ENCODE assay signal across 31 mouse cellular contexts in genomic region chr3:107507966-107508365, GRCm38 (mm10). TPM values are rescaled to one million over a fixed set of nuclear protein-coding genes. Genes with fewer than 3 reads are reported as not detected.
DNase-seq lines count a peak whose midpoint lies in the region; ATAC-seq and TF ChIP-seq lines count a peak whose summit lies in the region.
"Had no signal": no experiment of that assay in that cellular context is flagged by ENCODE, and none has a peak within 500 bp of the region (broad histone marks: within the 10 kb centered on the region; RNA-seq: fewer than 3 reads in every experiment).

No protein-coding gene starts in this region.

- WGBS in embryonic facial prominence, embryonic 11.5 days = 46% methylated on average over 9 of the region's 9 CpGs
- 50% methylated on average over 9 of the region's 9 CpGs for WGBS in limb, embryonic 10.5 days
- 88% methylated on average over 9 of the region's 9 CpGs for WGBS in midbrain, postnatal 0 days

- no peak overlapping the region for H3K9ac ChIP-seq in embryonic facial prominence, embryonic 11.5 days (replicated peaks; ENCODE audit: low read length)
- H3K9ac ChIP-seq in midbrain, postnatal 0 days (replicated peaks; ENCODE audit: low read length, poor library complexity, severe bottlenecking) = no peak overlapping the region
- H3K9ac ChIP-seq: forebrain, embryonic 12.5 days; forebrain, embryonic 15.5 days; heart, embryonic 13.5 days; hindbrain, embryonic 12.5 days; hindbrain, embryonic 15.5 days had no signal

- no peak for ATAC-seq in embryonic facial prominence, embryonic 11.5 days (replicated peaks; ENCODE audit: insufficient number of reproducible peaks, low FRiP score, low TSS enrichment, low read depth)
- ATAC-seq in cerebellum, adult (ENCODE audit: insufficient number of reproducible peaks, low FRiP score, low TSS enrichment) = no peak
- ATAC-seq in midbrain, postnatal 0 days (ENCODE audit: low FRiP score) = no peak
- ATAC-seq: CD4-positive, CD25-positive, alpha-beta regulatory T cell, adult 4 months; forebrain, embryonic 15.5 days; intestine, postnatal 0 days had no signal

- no peaks in the 10 kb centered on the region for H3K9me3 ChIP-seq in embryonic facial prominence, embryonic 11.5 days (replicated peaks; ENCODE audit: control insufficient read depth, low read length)
- no peaks in the 10 kb centered on the region for H3K9me3 ChIP-seq in limb, embryonic 10.5 days (replicated peaks)
- H3K9me3 ChIP-seq in midbrain, postnatal 0 days (ENCODE audit: low read length) = no peaks in the 10 kb centered on the region
- H3K9me3 ChIP-seq: forebrain, embryonic 12.5 days; forebrain, embryonic 15.5 days; heart, embryonic 10.5 days; heart, embryonic 13.5 days; hindbrain, embryonic 12.5 days; hindbrain, embryonic 15.5 days had no signal

- TF ChIP-seq POLR2A in cortical plate, adult 2 months (IDR thresholded peaks at IDR 0.05; ENCODE audit: extremely low read depth, insufficient read depth, low read length) = no peak

- no peak for TF ChIP-seq CTCF in cortical plate, adult 2 months (IDR thresholded peaks at IDR 0.05; ENCODE audit: extremely low read depth, insufficient read depth, low read length)
- no peak for TF ChIP-seq CTCF in midbrain, postnatal 0 days (IDR thresholded peaks at IDR 0.05)

- peak overlapping the region; percentile 44; the same call in 1 of the 2 replicates for H3K27ac ChIP-seq in cortical plate, adult 2 months (ENCODE audit: insufficient read depth, low read length)
- no peak overlapping the region for H3K27ac ChIP-seq in embryonic facial prominence, embryonic 11.5 days (replicated peaks; ENCODE audit: low read depth, low read length)
- H3K27ac ChIP-seq in limb, embryonic 10.5 days = no peak overlapping the region
- H3K27ac ChIP-seq in midbrain, postnatal 0 days (ENCODE audit: low read depth, low read length) = no peak overlapping the region
- H3K27ac ChIP-seq: forebrain, embryonic 12.5 days; heart, adult 2 months; heart, embryonic 10.5 days; heart, embryonic 13.5 days; hindbrain, embryonic 12.5 days; hindbrain, embryonic 15.5 days had no signal

- H3K36me3 ChIP-seq in embryonic facial prominence, embryonic 11.5 days (replicated peaks; ENCODE audit: control insufficient read depth, insufficient read depth, low read depth, low read length) = no peaks in the 10 kb centered on the region
- H3K36me3 ChIP-seq in limb, embryonic 10.5 days = no peaks in the 10 kb centered on the region
- no peaks in the 10 kb centered on the region for H3K36me3 ChIP-seq in midbrain, postnatal 0 days (ENCODE audit: insufficient read depth, low read length)
- H3K36me3 ChIP-seq: forebrain, embryonic 12.5 days; forebrain, embryonic 15.5 days; heart, embryonic 10.5 days; heart, embryonic 13.5 days; hindbrain, embryonic 12.5 days; hindbrain, embryonic 15.5 days had no signal

- peak; percentile 33 for DNase-seq in embryo, embryonic 10.5 days (ENCODE audit: low spot score)
- peak; percentile 57 for DNase-seq in embryonic facial prominence, embryonic 11.5 days (ENCODE audit: low spot score)
- peak; percentile 49 for DNase-seq in limb, embryonic 10.5 days (ENCODE audit: low spot score)
- no peak for DNase-seq in cerebellum, adult 9-10 months
- DNase-seq in c-Kit-positive CD71-positive TER-119-positive erythroid progenitor cells, embryonic 14.5 days (ENCODE audit: low spot score) = no peak
- no peak for DNase-seq in midbrain, postnatal 0 days (ENCODE audit: low spot score)
- DNase-seq: adrenal gland, adult 2 months; adrenal gland, postnatal 25 days; gastrocnemius, postnatal 10 days; gastrocnemius, postnatal 36 days; heart, adult 2 months; heart, postnatal 14 days had no signal

- H3K4me1 ChIP-seq in cortical plate, adult 2 months (ENCODE audit: control insufficient read depth, insufficient read depth, low read length) = peaks cover 22% of the 10 kb centered on the region
- H3K4me1 ChIP-seq in embryonic facial prominence, embryonic 11.5 days (ENCODE audit: control insufficient read depth, insufficient read depth, low read length) = no peaks in the 10 kb centered on the region
- H3K4me1 ChIP-seq in limb, embryonic 10.5 days = peaks cover 36% of the 10 kb centered on the region
- H3K4me1 ChIP-seq in midbrain, postnatal 0 days (ENCODE audit: insufficient read depth, low read length) = peaks cover 6% of the 10 kb centered on the region; the same call in 1 of the 2 replicates

- no peaks in the 10 kb centered on the region for H3K27me3 ChIP-seq in embryonic facial prominence, embryonic 11.5 days (ENCODE audit: control insufficient read depth, insufficient read depth, low read length)
- no peaks in the 10 kb centered on the region for H3K27me3 ChIP-seq in limb, embryonic 10.5 days (ENCODE audit: low read depth, poor library complexity, severe bottlenecking)
- H3K27me3 ChIP-seq in midbrain, postnatal 0 days (ENCODE audit: insufficient read depth, low read length) = no peaks in the 10 kb centered on the region
- H3K27me3 ChIP-seq: forebrain, embryonic 12.5 days; forebrain, embryonic 15.5 days; heart, embryonic 13.5 days; hindbrain, embryonic 15.5 days had no signal

- no peak overlapping the region for H3K4me3 ChIP-seq in cortical plate, adult 2 months (ENCODE audit: insufficient read depth, low read length)
- no peak overlapping the region for H3K4me3 ChIP-seq in embryonic facial prominence, embryonic 11.5 days (ENCODE audit: low read depth, low read length)
- H3K4me3 ChIP-seq in limb, embryonic 10.5 days = no peak overlapping the region
- H3K4me3 ChIP-seq in midbrain, postnatal 0 days (ENCODE audit: low read depth, low read length) = no peak overlapping the region
- H3K4me3 ChIP-seq: forebrain, embryonic 12.5 days; forebrain, embryonic 15.5 days; heart, adult 2 months; heart, embryonic 10.5 days; heart, embryonic 13.5 days; hindbrain, embryonic 12.5 days; hindbrain, embryonic 15.5 days had no signal

- no peak overlapping the region for H3K4me2 ChIP-seq in embryonic facial prominence, embryonic 11.5 days (ENCODE audit: low read depth, low read length)
- no peak overlapping the region for H3K4me2 ChIP-seq in midbrain, postnatal 0 days (ENCODE audit: low read depth, low read length, poor library complexity, severe bottlenecking)
- H3K4me2 ChIP-seq: forebrain, embryonic 12.5 days; forebrain, embryonic 15.5 days; heart, embryonic 13.5 days; hindbrain, embryonic 12.5 days; hindbrain, embryonic 15.5 days had no signal

RNA-seq across cellular contexts. Expression of gene Slc6a17, which starts 9.9 kb away (rescaled TPM):
- polyA plus RNA-seq in cortical plate, adult 2 months (2012; rRNA removed) = 238 and 251 TPM in 2 replicates
- 2.9 and 5.8 TPM in 2 replicates for polyA plus RNA-seq in embryonic facial prominence, embryonic 11.5 days (2014; fragmentation: Nextera tagmentation; extraction: Ambion mirVana)
- polyA plus RNA-seq in limb, embryonic 10.5 days (2016; fragmentation: Nextera tagmentation; extraction: Ambion mirVana) = 6.0 and 6.3 TPM in 2 replicates
- 52.0 and 60.0 TPM in 2 replicates for total RNA-seq in midbrain, postnatal 0 days (2014; rRNA removed)
- 17.5 and 22.2 TPM in 2 replicates for polyA plus RNA-seq in midbrain, postnatal 0 days (2015; fragmentation: Nextera tagmentation; extraction: Ambion mirVana)
- total RNA-seq: granulocyte monocyte progenitor cell, adult 5-6 weeks had no signal
- polyA plus RNA-seq: CD4-positive, CD25-positive, alpha-beta regulatory T cell, adult 4 months had no signal

RNA-seq across cellular contexts. Expression of gene Ubl4b, which starts 46.9 kb away (rescaled TPM):
- 0.08 TPM in 1 of 2 replicates, not detected in the other for polyA plus RNA-seq in cortical plate, adult 2 months (2012; rRNA removed)
- 0.15 and 0.79 TPM in 2 replicates for polyA plus RNA-seq in embryonic facial prominence, embryonic 11.5 days (2014; fragmentation: Nextera tagmentation; extraction: Ambion mirVana)
- polyA plus RNA-seq in limb, embryonic 10.5 days (2016; fragmentation: Nextera tagmentation; extraction: Ambion mirVana) = 0.76 and 0.98 TPM in 2 replicates
- total RNA-seq in midbrain, postnatal 0 days (2014; rRNA removed) = not detected in 2 replicates
- not detected in 2 replicates for polyA plus RNA-seq in midbrain, postnatal 0 days (2015; fragmentation: Nextera tagmentation; extraction: Ambion mirVana)
- total RNA-seq: adrenal gland, adult 2 months; adrenal gland, postnatal 25 days; gastrocnemius, adult 18-20 months; gastrocnemius, postnatal 10 days; gastrocnemius, postnatal 36 days; granulocyte monocyte progenitor cell, adult 5-6 weeks; heart, adult 2 months; heart, postnatal 14 days; hematopoietic stem cell, adult 5-6 weeks; MEL had no signal
- polyA plus RNA-seq: adrenal gland, adult 2 months; brain, embryonic 14.5 days; C2C12; CD4-positive, CD25-positive, alpha-beta regulatory T cell, adult 4 months; cerebellum, adult 2 months; embryonic facial prominence, embryonic 14.5 days; forebrain, embryonic 15.5 days; heart, adult 2 months; heart, embryonic 13.5 days; hindbrain, embryonic 12.5 days; hindbrain, embryonic 15.5 days; intestine, embryonic 14.5 days; intestine, postnatal 0 days had no signal

RNA-seq across cellular contexts. Expression of gene Kcnc4, which starts 48.6 kb away (rescaled TPM):
- polyA plus RNA-seq in cortical plate, adult 2 months (2012; rRNA removed) = 72.7 and 76.2 TPM in 2 replicates
- 0.14 and 0.26 TPM in 2 replicates for polyA plus RNA-seq in embryonic facial prominence, embryonic 11.5 days (2014; fragmentation: Nextera tagmentation; extraction: Ambion mirVana)
- not detected in 2 replicates for polyA plus RNA-seq in limb, embryonic 10.5 days (2016; fragmentation: Nextera tagmentation; extraction: Ambion mirVana)
- 41.3 and 46.8 TPM in 2 replicates for total RNA-seq in midbrain, postnatal 0 days (2014; rRNA removed)
- 16.0 and 17.2 TPM in 2 replicates for polyA plus RNA-seq in midbrain, postnatal 0 days (2015; fragmentation: Nextera tagmentation; extraction: Ambion mirVana)
- total RNA-seq: granulocyte monocyte progenitor cell, adult 5-6 weeks; hematopoietic stem cell, adult 5-6 weeks; MEL had no signal
- polyA plus RNA-seq: C2C12; CD4-positive, CD25-positive, alpha-beta regulatory T cell, adult 4 months had no signal

Comparison
In these comparisons a context has a peak if more than half of its experiments do, and no peak if none do; other contexts are left out.
1. DNase-seq: peak in embryo, embryonic 10.5 days (single experiment), embryonic facial prominence, embryonic 11.5 days (single experiment) and limb, embryonic 10.5 days (single experiment); none in cerebellum, adult 9-10 months (single experiment), c-Kit-positive CD71-positive TER-119-positive erythroid progenitor cells, embryonic 14.5 days (single experiment) and midbrain, postnatal 0 days (single experiment).
2. RNA of gene Slc6a17, which starts 9.9 kb away (polyA plus RNA-seq): 238 to 251 TPM in cortical plate, adult 2 months; 17.5 to 22.2 TPM in midbrain, postnatal 0 days, 6.0 to 6.3 TPM in limb, embryonic 10.5 days and 2.9 to 5.8 TPM in embryonic facial prominence, embryonic 11.5 days; every median in the first group is over 10 times any median in the second.
3. RNA of gene Kcnc4, which starts 48.6 kb away (polyA plus RNA-seq): 72.7 to 76.2 TPM in cortical plate, adult 2 months and 16.0 to 17.2 TPM in midbrain, postnatal 0 days; 0.14 to 0.26 TPM in embryonic facial prominence, embryonic 11.5 days and not detected in limb, embryonic 10.5 days; every median in the first group is over 10 times any median in the second.